Mouse (Mus musculus) liver, embryonic 11.5 days (tissue): Measurements from ENCODE around the gene Aurkaip1. TPM values are rescaled to one million over a fixed set of nuclear protein-coding genes. Genes with fewer than 3 reads are reported as not detected.
"Not testable (repeated sequence)": the region's sequence is repeated elsewhere in the genome, so short reads cannot be mapped to it uniquely, and the experiment has no call there.

Source experiments
- ATAC-seq: fragments of 200-750 bp; cut with Nextera tagmentation; replicated peaks from 2 replicates; pipeline ENCODE4 v1.8.0; 2017; ENCODE audit warnings: moderate number of reproducible peaks, mild to moderate bottlenecking, moderate TSS enrichment, moderate library complexity; ENCODE audit not compliant: low FRiP score
- DNase-seq: peaks from one replicate; pipeline ENCODE4 v3.0.0-alpha.2; 2017; ENCODE audit warnings: low spot score
- H3K27ac ChIP-seq: fragments of 300-500 bp; sonication (generic); 2 replicates; pipeline ENCODE4 v1.5.1; 2014; ENCODE audit warnings: mild to moderate bottlenecking, low read depth, low read length, control low read depth
- H3K27me3 ChIP-seq: fragments of 300-500 bp; sonication (generic); replicated peaks from 2 replicates; pipeline ENCODE4 v1.6.1; 2014; ENCODE audit warnings: low read length, mixed read lengths; ENCODE audit not compliant: control insufficient read depth, insufficient read depth
- H3K36me3 ChIP-seq: fragments of 300-500 bp; sonication (generic); 2 replicates; pipeline ENCODE4 v1.6.1; 2014; ENCODE audit warnings: mild to moderate bottlenecking, low read length, moderate library complexity, mixed read lengths; ENCODE audit not compliant: control insufficient read depth, insufficient read depth
- H3K4me1 ChIP-seq: fragments of 300-500 bp; sonication (generic); replicated peaks from 2 replicates; pipeline ENCODE4 v1.6.1; 2014; ENCODE audit warnings: low read length, mixed read lengths; ENCODE audit not compliant: control insufficient read depth, insufficient read depth
- H3K4me2 ChIP-seq: fragments of 300-500 bp; sonication (generic); 2 replicates; pipeline ENCODE4 v1.6.1; 2014; ENCODE audit warnings: mild to moderate bottlenecking, control low read depth, moderate library complexity
- H3K4me3 ChIP-seq: fragments of 300-500 bp; sonication (generic); 2 replicates; pipeline ENCODE4 v1.5.1; 2014; ENCODE audit warnings: low read depth, low read length, control low read depth
- H3K9ac ChIP-seq: fragments of 300-500 bp; sonication (generic); 2 replicates; pipeline ENCODE4 v1.6.1; 2014; ENCODE audit warnings: low read depth, low read length, control low read depth
- H3K9me3 ChIP-seq: fragments of 300-500 bp; sonication (generic); 2 replicates; pipeline ENCODE4 v1.6.1; 2016; ENCODE audit warnings: low read length, inconsistent platforms, mixed read lengths; ENCODE audit not compliant: control insufficient read depth
- WGBS: fragments of 180-500 bp; shearing (Covaris S2); extraction: QIAGEN DNeasy Blood & Tissue Kit; methylation state at CpG from one replicate; pipeline ENCODE4 v1.1.7; 2014; 5-methylcytosine and 5-hydroxymethylcytosine counted together
- polyA plus RNA-seq: library from polyadenylated mRNA; unstranded; fragments of >200 nt; fragmentation: Nextera tagmentation; extraction: Ambion mirVana; gene quantifications from 2 replicates; pipeline ENCODE4 v1.2.1, GENCODE M21; 2014

Aurkaip1 gene
- polyA plus RNA-seq = 199 and 212 TPM in 2 replicates

DNA sequence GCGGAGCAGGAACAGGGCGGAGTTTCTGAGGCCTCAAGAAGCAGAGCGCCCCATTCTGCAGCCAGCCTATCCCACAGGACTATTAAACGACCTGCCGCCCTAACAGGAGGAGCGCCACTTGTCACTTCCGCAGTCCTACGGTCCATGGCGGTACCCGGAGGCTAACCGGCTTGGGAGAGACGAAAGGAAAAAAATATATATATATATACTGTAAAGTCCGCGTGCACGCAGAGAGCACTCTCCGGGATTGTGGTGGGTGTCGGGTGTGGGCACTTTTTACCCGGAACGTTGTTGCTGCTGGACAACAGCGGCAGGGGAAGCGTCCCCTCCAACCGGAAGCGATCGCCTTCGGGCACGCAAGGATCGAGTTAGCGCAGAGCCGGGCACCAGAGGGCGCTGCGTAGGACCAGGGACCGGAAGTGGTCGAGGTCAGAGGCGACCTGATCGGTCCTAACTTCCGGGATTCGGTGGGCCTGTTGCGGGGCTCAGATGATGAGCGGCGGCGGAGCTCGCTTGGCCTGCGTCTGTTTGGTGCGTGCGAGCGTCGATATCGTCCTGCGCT, at the start of gene Aurkaip1:
Gene Aurkaip1 (plus strand): TSS at position 68 of the 562 bp plus-strand sequence.
- DNase-seq (peak; percentile 96), ATAC-seq (peak; percentile 95)
- peaks cover 13% of the 10 kb centered on the region; the same call in 1 of the 2 replicates for H3K36me3 ChIP-seq
- under 1% methylated on average over 49 of the region's 49 CpGs for WGBS
- no peaks in the 10 kb centered on the region for H3K27me3 ChIP-seq
- H3K4me2 ChIP-seq = peak within 1 kb of the TSS; percentile 97
- peak within 1 kb of the TSS; percentile 85 for H3K27ac ChIP-seq
- H3K9me3 ChIP-seq = no peaks in the 10 kb centered on the region
- peak within 1 kb of the TSS; percentile 93 for H3K4me3 ChIP-seq
- peaks cover 20% of the 10 kb centered on the region for H3K4me1 ChIP-seq
- H3K9ac ChIP-seq = peak within 1 kb of the TSS; percentile 90

GRCm38 (mm10) chr4:155783486-155784080, 47.5 kb upstream of the Aurkaip1 start:
- Histone ChIP-seq H3K36me3 (no peaks in the 10 kb centered on the region), H3K27me3 (no peaks in the 10 kb centered on the region; the same call in 1 of the 2 replicates), H3K4me2 (peak overlapping the region; percentile 90), H3K4me3 (peak overlapping the region; percentile 65), H3K9ac (peak overlapping the region; percentile 80), H3K27ac (peak overlapping the region; percentile 44; the same call in 1 of the 2 replicates), H3K9me3 (no peaks in the 10 kb centered on the region), H3K4me1 (peaks cover 10% of the 10 kb centered on the region; the same call in 1 of the 2 replicates)
- DNase-seq (no peak), ATAC-seq (0 out of 2 replicates have a peak, but pooled peaks have one; percentile 1)
- 38% methylated on average over 16 of the region's 16 CpGs for WGBS

DNA sequence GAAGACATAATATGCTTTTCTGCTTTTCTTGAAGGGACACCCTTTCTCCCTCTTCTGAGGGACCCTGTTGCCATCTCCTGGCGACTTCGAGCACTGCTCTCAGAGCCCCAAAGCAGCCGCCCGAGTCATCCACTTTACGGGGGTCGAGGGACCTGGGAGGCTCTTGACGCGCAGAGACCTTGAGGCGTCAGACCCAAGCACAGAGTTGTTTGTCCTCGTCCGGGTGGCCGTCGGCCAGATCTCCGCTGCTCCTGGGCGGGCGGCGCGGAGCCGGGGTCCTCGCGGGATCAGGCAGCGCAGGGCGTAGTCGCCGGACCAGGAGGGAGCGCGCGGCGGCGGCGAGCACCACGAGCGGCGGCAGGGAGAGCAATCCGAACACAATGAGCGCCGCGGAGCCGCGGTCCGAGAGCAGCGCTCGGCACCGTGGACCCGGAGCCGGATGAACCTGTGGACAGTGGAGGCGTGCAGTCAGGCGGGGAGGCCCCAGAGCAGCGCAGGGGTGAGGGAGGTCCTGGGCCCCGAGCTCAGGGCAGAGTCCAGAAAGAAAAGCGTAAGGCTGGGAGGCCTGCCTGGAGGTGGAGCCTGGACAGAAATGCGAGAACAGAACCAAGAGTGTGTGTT, 46.9 kb upstream of the Aurkaip1 start:
- DNase-seq = peak; percentile 81

DNA sequence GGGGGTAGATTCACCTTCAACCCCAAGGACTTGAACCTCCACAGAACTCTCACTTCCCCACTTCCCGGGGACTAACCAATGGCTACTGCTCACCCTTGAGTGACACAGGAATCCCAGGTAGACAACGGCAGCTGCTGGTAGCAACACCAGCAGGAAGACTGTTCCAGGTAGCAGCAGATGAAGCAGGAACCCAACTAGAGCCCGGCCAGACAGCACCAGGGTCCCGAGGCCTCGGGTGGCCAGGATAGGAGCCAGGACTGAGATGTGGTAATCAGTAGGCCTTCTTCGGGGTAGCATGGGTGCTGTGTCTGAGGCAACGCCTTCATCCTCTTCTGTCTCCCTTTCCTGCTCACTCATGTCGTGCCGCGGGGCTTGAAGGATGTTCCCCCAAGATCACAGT, 45.8 kb upstream of the Aurkaip1 start:
- H3K4me2 ChIP-seq = no peak overlapping the region
- no peaks in the 10 kb centered on the region for H3K36me3 ChIP-seq

More for the DNA sequence above, 46.9 kb upstream of the Aurkaip1 start:
- WGBS = under 1% methylated on average over 52 of the region's 52 CpGs
- Histone ChIP-seq H3K27me3 (no peaks in the 10 kb centered on the region; the same call in 1 of the 2 replicates), H3K36me3 (no peaks in the 10 kb centered on the region), H3K4me3 (peak overlapping the region; percentile 65), H3K9ac (peak overlapping the region; percentile 80), H3K9me3 (no peaks in the 10 kb centered on the region), H3K4me1 (peaks cover 10% of the 10 kb centered on the region; the same call in 1 of the 2 replicates), H3K27ac (peak overlapping the region; percentile 44; the same call in 1 of the 2 replicates), H3K4me2 (peak overlapping the region; percentile 90)
- peak; percentile 80 for ATAC-seq

DNA sequence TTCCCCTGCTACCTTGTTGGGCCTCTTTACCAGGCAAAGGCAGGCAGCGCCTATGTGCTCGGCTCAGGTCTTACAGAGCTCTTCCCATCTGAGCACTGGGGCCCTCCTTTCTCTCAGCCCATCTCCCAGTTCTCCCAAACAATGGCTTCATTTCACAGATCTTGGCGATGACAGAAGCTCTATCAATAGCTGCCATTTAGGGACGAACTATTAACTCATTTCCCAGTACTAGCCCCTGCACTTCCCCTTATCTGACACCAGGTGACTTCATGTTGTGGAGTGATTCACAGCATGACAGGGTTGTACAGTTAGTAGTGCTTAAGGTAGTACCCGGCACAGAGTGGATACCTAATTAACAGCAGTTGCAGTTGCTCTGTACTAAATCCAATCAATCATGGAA, 45.3 kb upstream of the Aurkaip1 start, which contains the start of gene Tmem88b:
Gene Tmem88b (minus strand): TSS at position 56 of the 400 bp plus-strand sequence.
- H3K4me3 ChIP-seq = peak within 1 kb of the TSS; percentile 65
- H3K9ac ChIP-seq = peak within 1 kb of the TSS; percentile 80
- H3K4me2 ChIP-seq = peak within 1 kb of the TSS; percentile 90
- H3K9me3 ChIP-seq = no peaks in the 10 kb centered on the region
- no peaks in the 10 kb centered on the region for H3K36me3 ChIP-seq
- no peak for ATAC-seq
- DNase-seq = no peak
- H3K4me1 ChIP-seq = peaks cover 10% of the 10 kb centered on the region; the same call in 1 of the 2 replicates
- H3K27ac ChIP-seq = no peak within 1 kb of the TSS
- 68% methylated on average over 5 of the region's 5 CpGs for WGBS
- no peaks in the 10 kb centered on the region; the same call in 1 of the 2 replicates for H3K27me3 ChIP-seq

More for the DNA sequence above, 45.8 kb upstream of the Aurkaip1 start:
- DNase-seq (no peak), ATAC-seq (no peak)
- H3K27me3 ChIP-seq = no peaks in the 10 kb centered on the region; the same call in 1 of the 2 replicates
- 76% methylated on average over 10 of the region's 10 CpGs for WGBS
- H3K4me1 ChIP-seq = peaks cover 10% of the 10 kb centered on the region; the same call in 1 of the 2 replicates
- no peak overlapping the region for H3K4me3 ChIP-seq
- H3K9ac ChIP-seq = no peak overlapping the region
- H3K27ac ChIP-seq = no peak overlapping the region
- H3K9me3 ChIP-seq = no peaks in the 10 kb centered on the region

DNA sequence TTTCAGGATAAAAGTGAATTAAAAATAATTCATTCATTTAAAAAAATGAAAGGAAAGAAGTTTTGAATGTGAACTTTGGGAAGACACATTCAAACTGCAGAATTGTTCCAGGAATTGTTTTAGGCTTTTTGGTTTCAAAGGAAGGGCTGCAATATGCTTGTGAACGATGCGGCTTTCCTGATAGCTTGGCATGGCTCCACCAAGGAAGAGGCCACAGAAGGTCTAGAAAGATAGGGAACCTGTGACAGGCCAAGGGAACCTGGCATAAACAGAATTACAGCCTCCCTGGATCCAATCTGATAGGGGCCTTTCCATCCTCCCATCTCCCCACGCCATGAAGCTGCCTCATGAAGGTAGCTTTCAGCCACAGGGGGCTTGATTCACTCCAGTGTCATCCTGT, 42.8 kb upstream of the Aurkaip1 start:
- DNase-seq = no peak
- no peaks in the 10 kb centered on the region for H3K9me3 ChIP-seq
- H3K4me2 ChIP-seq = no peak overlapping the region
- peaks cover 13% of the 10 kb centered on the region; the same call in 1 of the 2 replicates for H3K4me1 ChIP-seq
- no peaks in the 10 kb centered on the region for H3K36me3 ChIP-seq
- peaks cover 7% of the 10 kb centered on the region; the same call in 1 of the 2 replicates for H3K27me3 ChIP-seq
- H3K27ac ChIP-seq = no peak overlapping the region
- no peak for ATAC-seq
- H3K4me3 ChIP-seq = no peak overlapping the region
- H3K9ac ChIP-seq = no peak overlapping the region
- 62% methylated on average over 3 of the region's 3 CpGs for WGBS

DNA sequence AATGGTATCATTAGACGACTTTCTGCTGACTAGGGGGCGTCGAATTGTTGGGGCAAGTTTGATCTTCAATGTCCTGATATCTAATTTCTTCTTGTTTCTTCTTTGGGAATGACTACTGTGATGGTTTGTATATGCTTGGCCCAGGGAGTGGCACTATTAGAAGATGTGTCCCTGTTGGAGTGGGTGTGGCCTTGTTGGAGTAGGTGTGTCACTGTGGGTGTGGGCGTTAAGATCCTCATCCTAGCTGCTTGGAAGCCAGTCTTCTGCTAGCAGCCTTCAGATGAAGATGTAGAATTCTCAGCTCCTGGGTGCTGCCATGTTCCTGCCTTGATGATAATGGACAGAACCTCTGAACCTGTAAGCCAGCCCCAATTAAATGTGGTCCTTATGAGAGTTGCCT, 42.2 kb upstream of the Aurkaip1 start:
- 75% methylated on average over 4 of the region's 4 CpGs for WGBS
- DNase-seq, H3K4me1 ChIP-seq, H3K4me3 ChIP-seq, H3K9me3 ChIP-seq, H3K27me3 ChIP-seq, H3K36me3 ChIP-seq, H3K9ac ChIP-seq, ATAC-seq, H3K27ac ChIP-seq, H3K4me2 ChIP-seq: not testable (repeated sequence)

DNA sequence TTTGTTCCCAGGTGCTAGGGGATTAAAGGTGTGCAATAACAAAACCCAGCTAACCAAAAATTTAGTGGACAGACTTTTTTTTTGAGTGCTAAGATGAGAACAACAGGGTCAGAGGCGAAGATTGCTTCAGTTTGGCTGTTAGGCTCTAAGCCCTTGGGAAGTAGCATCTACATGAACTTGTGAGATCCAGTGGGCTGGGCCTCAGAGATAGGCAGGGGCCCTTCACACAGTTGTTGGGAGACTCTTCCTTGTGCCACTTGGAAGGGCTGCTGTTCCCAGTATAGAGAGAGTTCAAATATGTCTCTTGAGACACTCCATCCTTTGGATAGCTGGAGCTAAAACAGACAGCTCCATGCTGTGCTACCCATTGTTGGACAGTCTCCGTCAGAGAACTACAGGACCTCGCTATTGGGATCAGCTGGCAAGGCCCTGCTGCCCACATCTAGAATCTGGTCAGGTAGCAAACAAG, 41.0 kb upstream of the Aurkaip1 start, which contains the start of gene Ankrd65:
Gene Ankrd65 (plus strand): TSS at position 419 of the 469 bp plus-strand sequence.
- H3K9me3 ChIP-seq = no peaks in the 10 kb centered on the region
- no peak within 1 kb of the TSS for H3K27ac ChIP-seq
- H3K4me1 ChIP-seq = 0 out of 2 replicates have a peak, but pooled peaks cover 6% of the 10 kb centered on the region
- H3K9ac ChIP-seq = no peak within 1 kb of the TSS
- peaks cover 7% of the 10 kb centered on the region; the same call in 1 of the 2 replicates for H3K27me3 ChIP-seq
- H3K36me3 ChIP-seq = no peaks in the 10 kb centered on the region
- WGBS = 87% methylated on average over 3 of the region's 3 CpGs
- DNase-seq = no peak
- H3K4me3 ChIP-seq = no peak within 1 kb of the TSS
- no peak within 1 kb of the TSS for H3K4me2 ChIP-seq
- no peak for ATAC-seq
